Mouse (Mus musculus) olfactory bulb, adult 2 months (tissue): ENCODE results near the gene Hrasls5.

Source experiments
- CTCF ChIP-seq: fragments of 200-500 bp; IDR thresholded peaks from 2 replicates; pipeline ENCODE4 v1.5.1; 2012; ENCODE audit warnings: low read depth, mild to moderate bottlenecking, low read length, moderate library complexity; ENCODE audit not compliant: insufficient read depth
- POLR2A ChIP-seq: fragments of 200-500 bp; IDR thresholded peaks from 2 replicates; pipeline ENCODE4 v1.6.1; 2012; ENCODE audit warnings: mild to moderate bottlenecking, low read depth, low read length, moderate library complexity; ENCODE audit not compliant: insufficient read depth

GRCm38 (mm10) chr19:7605013-7605412 is 7.3 kb upstream of the Hrasls5 start:
- TF ChIP-seq CTCF: no peak
- TF ChIP-seq POLR2A: no peak
